Mouse (Mus musculus): ENCODE data around the gene Grb10.

GRCm38 (mm10) chr11:12079231-12079630 is 40.7 kb upstream of the Grb10 start:
- no peak for TF ChIP-seq CTCF (IDR thresholded peaks at IDR 0.05; ENCODE audit: low read depth)
- TF ChIP-seq EP300 (IDR thresholded peaks at IDR 0.05; ENCODE audit: low read depth): no peak

Measured in liver, postnatal 0 days (tissue).